Mouse (Mus musculus): ENCODE measurements around the gene Gabrb1.

The Gabrb1 gene

GRCm38 (mm10) chr5:71842241-71842640, 184.3 kb downstream of the Gabrb1 start:
- no peak for DNase-seq

DNA sequence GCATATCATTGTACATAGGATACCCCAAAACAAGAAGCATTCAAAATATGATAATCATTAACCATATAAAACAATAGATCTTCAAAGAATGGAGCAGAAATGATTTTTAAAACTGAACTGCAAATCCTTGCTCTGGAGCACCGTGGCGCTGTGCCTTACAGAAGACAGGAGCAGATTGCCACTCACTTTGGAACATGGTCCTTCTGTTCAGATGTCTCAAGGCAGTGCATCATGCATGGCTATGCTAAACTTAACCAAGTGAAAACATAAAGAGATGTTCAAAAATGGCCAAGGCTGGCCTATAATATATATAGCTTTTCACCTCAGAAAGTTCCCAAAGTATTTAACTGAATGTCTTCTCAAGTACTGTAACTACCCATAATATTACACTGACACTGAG, 240.3 kb downstream of the Gabrb1 start:
- no peak for DNase-seq

DNA sequence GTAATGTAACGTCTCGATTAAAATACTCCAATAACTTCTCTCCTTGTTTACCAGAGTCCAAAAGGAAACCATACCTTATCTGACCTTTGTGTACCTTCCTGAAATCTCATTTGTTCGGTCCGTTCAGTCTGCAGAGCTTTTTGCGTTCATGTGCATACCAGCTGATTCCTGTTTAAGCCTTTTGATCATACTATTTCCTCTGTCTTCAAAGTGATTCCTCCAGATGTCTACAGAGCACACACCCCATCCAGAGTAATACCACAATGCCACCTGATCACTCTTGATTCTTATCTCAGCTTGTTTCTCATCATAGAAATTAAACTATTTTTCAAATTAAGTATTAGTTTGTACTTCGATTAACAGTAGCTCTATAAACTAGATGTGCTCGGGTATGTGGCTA, 245.5 kb downstream of the Gabrb1 start:
- peak in 1 of 2 experiments; percentile 3 for DNase-seq

DNA sequence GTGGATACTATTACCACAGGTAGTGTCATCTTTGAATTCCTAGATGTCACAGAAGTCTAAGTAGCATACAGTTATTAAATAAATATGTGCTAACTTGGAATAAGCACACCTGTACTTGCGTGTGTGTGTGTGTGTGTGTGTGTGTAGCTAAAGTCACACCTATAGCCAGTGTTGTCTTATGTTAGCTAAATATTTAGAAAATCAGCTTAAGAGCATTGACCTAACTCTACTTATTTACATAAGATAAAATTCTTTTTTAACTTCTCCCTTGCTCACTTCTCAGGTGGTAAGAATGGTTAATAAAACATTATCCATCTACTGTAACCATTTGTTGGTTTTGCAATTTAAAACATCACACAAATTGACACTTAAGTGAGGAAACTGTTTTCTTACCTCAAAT, 256.1 kb downstream of the Gabrb1 start:
- DNase-seq, result no peak

GRCm38 (mm10) chr5:71915711-71916110, 257.8 kb downstream of the Gabrb1 start:
- no peak for DNase-seq

DNA sequence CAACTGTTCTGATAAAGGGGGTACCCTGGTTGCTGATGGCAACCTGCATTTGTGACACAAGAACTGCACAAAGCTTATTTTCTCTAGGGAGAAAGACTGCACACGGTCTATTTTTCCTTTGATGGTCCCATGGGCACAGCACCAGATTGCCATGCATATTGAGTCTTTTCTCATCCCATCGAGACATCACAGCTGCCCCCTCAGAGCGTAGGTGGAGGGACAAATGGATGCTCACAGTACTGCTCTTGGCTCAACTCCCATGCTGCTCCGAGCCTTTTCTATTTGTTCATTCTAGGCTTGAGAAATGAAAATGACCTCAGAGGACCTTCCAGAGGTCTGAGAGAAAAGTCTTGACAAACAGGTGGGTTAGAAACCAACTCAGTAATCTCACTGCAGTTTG, 259.3 kb downstream of the Gabrb1 start:
- no peak for DNase-seq

DNA sequence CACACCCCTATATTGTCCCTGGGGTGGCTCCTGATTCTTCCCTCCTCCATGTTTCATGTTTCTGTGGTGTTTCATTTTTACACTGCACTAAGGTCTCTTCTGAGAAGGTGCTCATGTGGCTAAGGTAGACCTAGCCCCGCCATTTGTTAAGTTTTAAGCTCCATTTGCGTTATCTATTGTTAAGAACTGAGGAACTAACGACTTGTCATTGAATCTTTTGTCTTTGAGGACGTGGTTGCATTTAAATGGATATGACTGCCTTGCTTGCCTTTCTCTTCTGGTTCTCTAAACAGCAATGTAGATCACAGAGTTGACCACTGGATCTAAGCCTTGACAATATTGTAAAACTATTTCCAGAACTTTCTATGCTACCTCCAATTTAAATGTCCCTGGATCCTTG, 265.7 kb downstream of the Gabrb1 start:
- no peak for DNase-seq

DNA sequence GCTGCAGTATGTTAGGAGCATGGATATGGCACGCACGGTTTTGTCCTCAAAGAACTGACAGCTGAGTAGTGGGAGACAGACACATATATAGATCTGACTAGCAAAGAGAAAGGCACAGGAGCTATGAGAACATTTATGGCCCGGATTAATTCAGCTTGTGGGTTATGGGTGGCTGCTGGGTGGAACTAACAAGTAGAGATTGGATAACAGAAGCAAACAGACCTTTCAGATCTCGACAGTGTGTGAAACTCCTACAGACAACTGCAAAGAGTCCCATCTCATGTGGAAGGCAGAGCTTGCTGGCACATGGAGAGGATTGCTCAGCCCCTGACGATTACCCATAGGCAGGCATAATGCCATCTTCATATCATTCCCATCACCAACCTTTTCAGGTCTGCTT, 268.4 kb downstream of the Gabrb1 start:
- no peak for DNase-seq

DNA sequence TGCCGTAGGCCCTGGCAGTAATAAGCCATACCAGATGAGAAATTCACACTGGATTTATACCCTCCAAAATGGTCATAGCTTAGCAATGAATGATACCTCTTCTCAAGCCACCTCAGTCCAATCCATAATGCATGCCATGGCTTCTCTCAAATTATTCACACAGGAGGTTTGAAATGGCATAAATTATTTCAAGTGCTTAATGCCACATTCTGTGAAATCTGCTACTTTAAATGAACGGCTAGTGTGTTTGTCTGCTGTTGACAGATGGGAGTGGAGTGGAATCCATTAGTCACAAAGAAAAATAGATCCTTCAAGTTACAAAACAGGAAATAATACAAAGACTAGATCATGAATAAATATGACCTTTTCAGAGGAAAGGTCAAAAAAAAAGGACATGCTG, 272.1 kb downstream of the Gabrb1 start:
- DNase-seq, result no peak

GRCm38 (mm10) chr5:71951398-71951797, 293.5 kb downstream of the Gabrb1 start:
- DNase-seq, result no peak

- DNase-seq, result no peak
Observed at GRCm38 (mm10) chr5:71955070-71955685, 297.3 kb downstream of the Gabrb1 start.

GRCm38 (mm10) chr5:71964876-71965432, 307.0 kb downstream of the Gabrb1 start:
- no peak for DNase-seq

- no peak for DNase-seq
Observed at GRCm38 (mm10) chr5:71965529-71965928, 307.6 kb downstream of the Gabrb1 start.

DNA sequence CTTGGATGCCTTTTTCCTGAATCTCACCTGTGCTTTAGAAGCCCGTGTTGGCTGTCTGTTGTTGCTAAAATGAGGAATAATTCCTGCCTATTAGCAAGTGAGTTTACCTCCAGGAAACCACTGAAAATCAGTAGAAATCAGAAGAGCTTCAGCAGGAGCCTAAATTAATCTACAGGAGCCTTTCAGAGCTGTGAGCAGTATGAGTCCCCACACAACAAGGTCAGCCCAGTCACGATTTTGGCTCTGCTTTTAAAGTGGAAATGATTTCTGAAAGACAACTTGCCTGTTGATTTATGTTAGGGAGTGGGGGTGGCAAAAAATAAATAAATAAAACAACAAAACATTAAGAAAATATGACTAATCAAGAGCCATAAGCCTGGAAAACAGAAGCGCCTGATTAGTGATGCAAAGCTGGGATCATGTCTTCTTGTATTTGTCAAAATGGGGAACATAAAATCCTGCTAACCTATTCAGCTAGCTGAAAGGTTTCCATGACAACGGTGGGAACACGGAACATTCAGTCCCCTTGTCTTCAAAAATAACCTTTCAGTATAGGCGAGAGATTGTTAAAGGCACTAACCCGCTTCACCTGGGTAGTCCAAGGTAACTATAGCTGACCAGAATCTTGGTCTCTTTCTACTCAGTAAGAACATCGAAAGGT, 312.4 kb downstream of the Gabrb1 start:
- DNase-seq, result no peak

DNA sequence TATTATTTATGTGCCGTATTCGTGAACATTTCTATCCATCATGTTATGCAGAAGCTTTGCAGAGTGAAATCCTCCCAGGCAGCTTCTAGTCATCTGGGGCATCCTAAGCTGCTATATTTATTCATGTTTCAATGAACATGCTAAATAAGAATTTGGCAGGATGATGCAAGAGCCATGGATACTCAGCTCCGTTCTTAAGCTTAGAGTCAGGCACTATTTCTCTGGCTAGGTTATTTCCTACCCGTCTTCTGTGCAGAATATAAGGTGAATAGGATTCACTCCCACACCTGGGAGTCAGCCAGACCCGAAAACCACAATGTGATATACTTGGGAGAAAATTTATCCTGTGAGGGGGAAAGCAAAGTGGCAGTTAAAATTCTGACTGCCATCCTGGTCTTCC, 314.9 kb downstream of the Gabrb1 start:
- no peak for DNase-seq

- DNase-seq, result no peak
Observed at GRCm38 (mm10) chr5:71976133-71976532, 318.2 kb downstream of the Gabrb1 start.

DNA sequence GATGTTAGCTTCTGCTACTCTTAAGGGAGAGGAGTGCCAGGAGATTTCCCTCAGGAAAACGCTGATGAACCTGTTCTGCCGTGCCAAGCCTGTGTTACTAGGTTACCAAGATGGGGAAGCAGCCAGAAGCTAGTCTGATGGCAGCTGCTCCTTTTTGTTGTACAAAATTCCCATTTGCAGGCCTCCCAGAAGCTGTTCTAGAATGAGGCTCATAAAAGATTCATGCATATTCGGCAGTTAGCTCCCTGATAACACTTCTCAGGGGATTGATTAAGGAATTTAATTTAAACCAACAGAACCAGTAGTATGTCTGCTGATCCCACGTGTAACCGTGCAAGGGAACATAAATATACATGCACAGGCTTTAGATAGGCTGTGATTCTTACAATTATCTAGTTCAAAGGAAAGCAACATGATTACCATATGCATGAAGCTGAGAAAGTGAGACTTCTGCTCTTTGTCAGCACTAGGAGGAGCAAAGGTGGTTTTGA, 318.7 kb downstream of the Gabrb1 start:
- DNase-seq, result no peak

DNA sequence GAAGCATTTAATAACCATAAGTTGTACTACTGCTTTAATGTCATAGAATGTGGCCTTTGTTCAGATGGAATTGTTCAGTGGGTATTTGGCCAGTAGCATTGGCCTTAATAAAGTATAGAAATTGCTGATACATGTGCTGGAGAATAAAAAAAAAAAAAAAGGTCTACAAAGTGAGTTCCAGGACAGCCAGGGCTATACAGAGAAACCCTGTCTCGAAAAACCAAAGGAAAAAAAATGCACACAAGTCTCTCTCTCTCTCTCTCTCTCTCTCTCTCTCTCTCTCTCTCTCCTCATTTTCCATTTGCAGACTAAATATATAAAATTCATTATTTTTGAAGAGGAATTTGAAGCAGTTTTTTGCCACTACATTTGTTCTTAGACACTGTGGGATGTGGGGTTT, 328.6 kb downstream of the Gabrb1 start:
- DNase-seq, result no peak

- no peak for DNase-seq
Observed at GRCm38 (mm10) chr5:71986983-71987398, 329.1 kb downstream of the Gabrb1 start.

GRCm38 (mm10) chr5:71999466-71999865, 341.6 kb downstream of the Gabrb1 start:
- no peak for DNase-seq

DNA sequence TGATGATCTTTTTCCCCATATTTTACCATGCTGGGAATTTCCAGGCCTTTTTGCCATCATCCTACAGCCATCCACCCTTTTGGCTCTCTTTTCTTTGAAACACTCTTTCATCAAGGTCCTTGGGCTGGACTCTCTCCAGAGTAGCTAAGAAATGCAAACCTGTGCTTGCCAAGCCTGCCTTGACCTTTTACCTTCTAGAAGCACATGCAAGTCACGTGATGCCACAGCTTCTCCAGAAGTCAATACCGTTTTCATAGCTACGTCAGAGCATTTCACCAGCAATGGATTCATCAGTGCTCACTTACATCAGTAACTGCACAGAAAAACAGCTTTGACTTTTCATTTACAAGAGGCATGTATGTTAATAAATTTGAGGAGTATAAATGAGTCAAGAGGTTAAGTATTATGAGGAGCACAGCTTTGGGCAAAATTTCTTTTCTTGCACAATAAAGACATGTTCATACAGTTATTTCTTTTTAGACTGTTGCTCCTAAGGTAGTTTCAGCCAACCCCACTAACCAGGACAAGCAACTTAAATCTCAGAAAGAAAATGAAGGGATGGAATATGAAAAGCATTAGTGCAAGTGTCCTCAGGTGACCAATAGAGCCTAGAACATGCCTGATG, 346.0 kb downstream of the Gabrb1 start:
- DNase-seq, result no peak

DNA sequence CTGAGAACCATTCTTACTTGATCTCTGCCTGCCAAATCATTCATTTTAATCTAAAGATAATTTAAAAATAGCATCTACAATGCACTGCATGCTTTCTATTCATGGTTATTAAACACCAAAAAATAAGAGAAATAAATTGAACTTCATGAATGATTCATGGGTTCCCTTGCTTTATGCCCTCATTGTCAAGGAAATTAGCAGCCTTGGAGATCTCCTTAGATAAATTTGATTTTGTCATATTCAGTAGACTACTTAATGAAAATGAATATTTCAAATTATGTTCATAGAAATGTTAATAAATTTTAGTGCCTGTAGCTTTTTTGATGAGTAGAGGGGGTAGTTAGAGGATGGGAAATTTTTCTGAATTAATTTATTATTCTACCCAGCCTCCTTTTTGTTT, 379.0 kb downstream of the Gabrb1 start:
- DNase-seq, result no peak

DNA sequence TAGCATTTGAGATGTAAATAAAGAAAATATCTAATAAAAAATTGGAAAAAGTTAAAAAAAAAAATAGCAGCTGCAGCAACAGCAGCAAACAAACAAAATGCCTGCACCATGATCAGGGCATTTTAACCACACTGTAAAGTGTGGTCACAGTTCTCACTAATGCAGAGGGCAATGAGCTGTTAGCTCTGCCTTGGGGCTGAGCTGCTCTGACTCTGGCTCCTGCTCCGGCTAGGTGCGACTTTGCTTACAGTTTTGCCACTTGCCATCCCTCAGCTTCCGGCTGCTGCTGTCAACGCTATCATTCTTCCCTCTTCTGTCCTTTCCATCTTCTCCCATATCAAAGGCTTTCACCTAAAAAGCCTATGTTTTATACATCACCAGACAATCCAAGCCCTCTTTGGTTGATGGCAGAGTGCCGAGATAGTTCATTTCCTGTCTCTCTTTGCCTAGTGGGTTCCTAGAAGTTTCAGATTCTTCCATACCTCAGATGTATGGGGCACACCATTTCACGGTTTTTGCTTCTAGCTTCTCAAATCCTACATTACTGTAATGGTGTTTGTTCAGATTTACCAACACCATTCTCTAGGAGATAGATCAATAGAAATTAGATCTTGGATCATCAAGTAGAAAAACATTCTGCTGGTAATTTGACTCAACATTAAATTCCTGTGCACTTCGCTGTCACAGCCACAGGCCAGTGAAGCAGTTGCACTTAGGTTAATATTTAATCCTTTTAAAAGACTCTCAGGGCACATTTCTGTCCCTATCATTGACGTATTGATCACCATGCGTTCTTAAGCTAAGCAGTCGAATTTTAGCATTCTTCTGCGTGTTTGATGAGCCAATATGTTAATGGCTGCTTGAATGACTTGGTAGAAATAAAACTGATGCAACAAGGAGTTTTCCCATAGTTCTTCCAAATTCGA, 385.6 kb downstream of the Gabrb1 start:
- no peak for DNase-seq
